Comparison of ENCODE assay signal across 8 mouse cellular contexts in the genomic region with DNA sequence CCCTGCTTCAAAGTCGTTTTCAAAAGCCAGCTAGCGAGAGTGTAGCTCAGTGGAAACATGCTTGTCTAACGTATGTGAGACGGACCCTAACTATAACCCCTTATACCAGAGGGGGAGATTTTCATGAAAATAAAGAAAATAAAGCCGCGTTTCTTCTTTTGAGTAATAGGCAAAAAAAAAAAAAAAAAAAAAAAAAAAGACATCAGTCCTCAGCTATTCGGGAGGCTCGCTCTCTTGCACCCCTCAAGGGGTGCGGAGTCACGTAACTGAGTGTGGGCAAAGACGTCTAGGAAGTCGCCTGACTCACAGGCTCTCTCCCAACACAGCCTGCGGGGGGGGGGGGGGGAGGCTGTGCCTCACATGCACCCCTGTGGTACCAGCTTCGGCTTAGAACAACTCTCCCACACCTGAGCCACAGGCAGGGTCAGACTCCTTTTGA. TPM values are rescaled to one million over a fixed set of nuclear protein-coding genes. Genes with fewer than 3 reads are reported as not detected.
DNase-seq lines count a peak whose midpoint lies in the region; ATAC-seq and TF ChIP-seq lines count a peak whose summit lies in the region.

No protein-coding gene starts in this region.

- H3K36me3 ChIP-seq in embryonic facial prominence, embryonic 11.5 days (replicated peaks; ENCODE audit: control insufficient read depth, insufficient read depth, low read depth, low read length), result peaks cover 13% of the 10 kb centered on the region
- peaks cover 45% of the 10 kb centered on the region for H3K36me3 ChIP-seq in limb, embryonic 12.5 days

- 35% methylated on average over 14 of the region's 14 CpGs for WGBS in lung, adult 2 months
- WGBS in embryonic facial prominence, embryonic 11.5 days, result 47% methylated on average over 14 of the region's 14 CpGs
- 43% methylated on average over 14 of the region's 14 CpGs for WGBS in limb, embryonic 12.5 days
- 36% methylated on average over 14 of the region's 14 CpGs for WGBS in olfactory bulb, adult 2 months

- no peak for TF ChIP-seq CTCF in lung, adult 2 months (IDR thresholded peaks at IDR 0.05; ENCODE audit: insufficient read depth, low read length)
- no peak for TF ChIP-seq CTCF in olfactory bulb, adult 2 months (IDR thresholded peaks at IDR 0.05; ENCODE audit: insufficient read depth, low read depth, low read length)

- H3K27me3 ChIP-seq in embryonic facial prominence, embryonic 11.5 days (ENCODE audit: control insufficient read depth, insufficient read depth, low read length), result no peaks in the 10 kb centered on the region
- no peaks in the 10 kb centered on the region for H3K27me3 ChIP-seq in limb, embryonic 12.5 days

- DNase-seq in lung, adult 2 months, result no peak
- DNase-seq in lung, adult 18-20 months, result no peak
- no peak for DNase-seq in embryonic facial prominence, embryonic 11.5 days (ENCODE audit: low spot score)
- DNase-seq in adrenal gland, postnatal 25 days, result no peak
- no peak for DNase-seq in thymus, postnatal 14 days
- DNase-seq in frontal cortex, postnatal 14 days (ENCODE audit: low spot score in 2 of 2), result no peak

- ATAC-seq in embryonic facial prominence, embryonic 11.5 days (replicated peaks; ENCODE audit: insufficient number of reproducible peaks, low FRiP score, low TSS enrichment, low read depth), result no peak
- no peak for ATAC-seq in limb, embryonic 12.5 days (ENCODE audit: insufficient number of reproducible peaks, insufficient read depth, low FRiP score, low TSS enrichment, low read depth)

- H3K9me3 ChIP-seq in embryonic facial prominence, embryonic 11.5 days (replicated peaks; ENCODE audit: control insufficient read depth, low read length), result no peaks in the 10 kb centered on the region
- no peaks in the 10 kb centered on the region for H3K9me3 ChIP-seq in limb, embryonic 12.5 days

- H3K4me3 ChIP-seq in lung, adult 2 months (replicated peaks; ENCODE audit: extremely low read depth, low read depth, low read length), result peak overlapping the region; percentile 99
- H3K4me3 ChIP-seq in embryonic facial prominence, embryonic 11.5 days (ENCODE audit: low read depth, low read length), result peak overlapping the region; percentile 95
- H3K4me3 ChIP-seq in limb, embryonic 12.5 days (replicated peaks), result peak overlapping the region; percentile 97
- H3K4me3 ChIP-seq in olfactory bulb, adult 2 months (ENCODE audit: insufficient read depth, low read depth, low read length), result peak overlapping the region; percentile 93

- H3K4me1 ChIP-seq in lung, adult 2 months (ENCODE audit: control insufficient read depth, insufficient read depth, low read length), result 0 out of 2 replicates have a peak, but pooled peaks cover 3% of the 10 kb centered on the region
- no peaks in the 10 kb centered on the region; the same call in 1 of the 2 replicates for H3K4me1 ChIP-seq in embryonic facial prominence, embryonic 11.5 days (ENCODE audit: control insufficient read depth, insufficient read depth, low read length)
- H3K4me1 ChIP-seq in limb, embryonic 12.5 days (replicated peaks), result peaks cover 68% of the 10 kb centered on the region
- peaks cover 51% of the 10 kb centered on the region for H3K4me1 ChIP-seq in olfactory bulb, adult 2 months (ENCODE audit: control insufficient read depth, insufficient read depth, low read length)

- H3K4me2 ChIP-seq in embryonic facial prominence, embryonic 11.5 days (ENCODE audit: low read depth, low read length), result peak overlapping the region; percentile 80
- H3K4me2 ChIP-seq in limb, embryonic 12.5 days, result peak overlapping the region; percentile 85

- peak overlapping the region; percentile 98 for H3K9ac ChIP-seq in embryonic facial prominence, embryonic 11.5 days (replicated peaks; ENCODE audit: low read length)
- peak overlapping the region; percentile 98 for H3K9ac ChIP-seq in limb, embryonic 12.5 days (replicated peaks)

- no peak for TF ChIP-seq POLR2A in lung, adult 2 months (IDR thresholded peaks at IDR 0.05; ENCODE audit: borderline replicate concordance, extremely low read depth, low read depth, low read length)
- no peak for TF ChIP-seq POLR2A in olfactory bulb, adult 2 months (IDR thresholded peaks at IDR 0.05; ENCODE audit: insufficient read depth, low read depth, low read length)

- no peak overlapping the region for H3K27ac ChIP-seq in embryonic facial prominence, embryonic 11.5 days (replicated peaks; ENCODE audit: low read depth, low read length)
- peak overlapping the region; percentile 96; the same call in 1 of the 2 replicates for H3K27ac ChIP-seq in limb, embryonic 12.5 days
- no peak overlapping the region for H3K27ac ChIP-seq in olfactory bulb, adult 2 months (ENCODE audit: insufficient read depth, low read depth, low read length)

RNA-seq across cellular contexts. Expression of a gene that starts 1.3 kb away (rescaled TPM):
- 89.9 and 99.7 TPM in 2 replicates for polyA plus RNA-seq in lung, adult 2 months (2012; rRNA removed)
- polyA plus RNA-seq in embryonic facial prominence, embryonic 11.5 days (2014; fragmentation: Nextera tagmentation; extraction: Ambion mirVana), result 12.0 and 12.2 TPM in 2 replicates
- polyA plus RNA-seq in limb, embryonic 12.5 days (2016; fragmentation: Nextera tagmentation; extraction: Ambion mirVana), result 30.7 and 31.0 TPM in 2 replicates
- not detected in 2 replicates for polyA plus RNA-seq in olfactory bulb, adult 2 months (2012; ENCODE audit: insufficient read depth, insufficient read length, low replicate concordance, missing spikeins)
- 80.7 and 81.1 TPM in 2 replicates for total RNA-seq in adrenal gland, postnatal 25 days (2021)

RNA-seq across cellular contexts. Expression of a gene that starts 35.3 kb away (rescaled TPM):
- polyA plus RNA-seq in lung, adult 2 months (2012; rRNA removed), result 3.3 and 3.6 TPM in 2 replicates
- 0.11 and 0.20 TPM in 2 replicates for polyA plus RNA-seq in embryonic facial prominence, embryonic 11.5 days (2014; fragmentation: Nextera tagmentation; extraction: Ambion mirVana)
- polyA plus RNA-seq in limb, embryonic 12.5 days (2016; fragmentation: Nextera tagmentation; extraction: Ambion mirVana), result 0.20 and 0.45 TPM in 2 replicates
- polyA plus RNA-seq in olfactory bulb, adult 2 months (2012; ENCODE audit: insufficient read depth, insufficient read length, low replicate concordance, missing spikeins), result not detected in 2 replicates
- 0.52 and 1.6 TPM in 2 replicates for total RNA-seq in adrenal gland, postnatal 25 days (2021)

Comparison
In these comparisons a context has a peak if more than half of its experiments do, and no peak if none do; other contexts are left out.
1. RNA of a gene that starts 1.3 kb away (polyA plus RNA-seq): 89.9 to 99.7 TPM in lung, adult 2 months, 30.7 to 31.0 TPM in limb, embryonic 12.5 days and 12.0 to 12.2 TPM in embryonic facial prominence, embryonic 11.5 days; not detected in olfactory bulb, adult 2 months; every median in the first group is over 10 times any median in the second.
2. Peak in every context shown above with its lines, with median percentiles within 50 percentile points of each other: H3K4me3 ChIP-seq.